Mouse (Mus musculus) 416B (cell line): Measurements from ENCODE around the gene Olfr1436.
"Not testable (repeated sequence)": the region's sequence is repeated elsewhere in the genome, so short reads cannot be mapped to it uniquely, and the experiment has no call there.

Experiments used
- DNase-seq: peaks from one replicate; pipeline ENCODE4 v3.0.0; 2011; ENCODE audit warnings: low read depth

Gene Olfr1436

GRCm38 (mm10) chr19:12299030-12299429 is at the start of gene Olfr1436:
TSS of gene Olfr1436 (minus strand) at chr19:12299130.
- not testable (repeated sequence) for DNase-seq

DNA sequence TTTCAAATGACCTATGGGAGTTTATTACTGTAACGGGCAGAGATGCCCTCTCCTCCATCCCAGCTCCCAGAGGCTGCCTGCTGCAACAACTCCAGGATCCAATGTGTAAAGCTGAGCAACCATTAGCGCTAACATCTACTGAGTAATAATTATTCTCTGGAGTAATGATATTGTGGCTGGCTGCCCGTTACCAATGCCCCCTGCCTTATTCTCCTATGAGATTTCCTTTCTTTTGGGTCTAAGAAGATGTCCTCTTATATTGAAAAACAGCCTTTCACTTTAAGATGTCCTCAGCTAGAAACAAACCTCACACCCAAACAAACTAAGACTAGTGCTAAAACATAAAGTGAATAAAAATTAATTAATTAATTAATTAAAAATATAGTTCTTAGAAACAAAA is 36.9 kb upstream of the Olfr1436 start, which contains the start of gene Olfr1438-ps1:
Olfr1438-ps1 (minus strand) TSS at position 101 of the 400 bp plus-strand sequence.
- DNase-seq = no peak

GRCm38 (mm10) chr19:12325001-12325400 is 26.1 kb upstream of the Olfr1436 start, which contains the start of gene Olfr1437:
TSS of gene Olfr1437 (minus strand) at chr19:12325101.
- no peak for DNase-seq

DNA sequence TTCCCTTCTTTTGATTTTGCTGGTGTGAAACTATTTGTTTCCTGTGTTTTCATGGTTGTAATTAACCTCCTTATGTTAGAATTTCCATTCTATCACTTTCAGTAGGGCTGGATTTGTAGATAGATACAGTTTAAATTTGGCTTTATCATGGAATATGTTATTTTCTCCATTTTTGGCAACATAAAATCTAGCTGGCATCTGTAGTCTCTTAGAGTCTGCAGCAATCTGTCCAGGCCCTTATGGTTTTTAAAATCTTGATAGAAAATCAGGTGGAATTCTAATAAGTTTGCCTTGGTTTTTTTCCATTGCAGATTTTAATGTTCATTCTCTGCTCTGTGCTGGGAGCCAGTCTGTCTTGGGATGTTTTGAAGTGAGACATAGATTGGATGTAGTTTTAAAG is 6.0 kb downstream of the Olfr1436 start:
- no peak for DNase-seq

GRCm38 (mm10) chr19:12279554-12279953 is 19.4 kb downstream of the Olfr1436 start, which contains the start of gene Olfr1434:
TSS of gene Olfr1434 (plus strand) at chr19:12279854.
- DNase-seq = no peak

GRCm38 (mm10) chr19:12260732-12261131 is 38.2 kb downstream of the Olfr1436 start, which contains the start of gene Olfr235:
TSS of gene Olfr235 (plus strand) at chr19:12261032.
- DNase-seq = no peak
